Mouse (Mus musculus) R1 (cell line): ENCODE data around the gene Usp5.
A peak's percentile ranks its signal among the peaks of the same experiment; 100 is the strongest.

Experiments
- DNase-seq: peaks from one replicate; pipeline ENCODE4 v3.0.0-alpha.2; 2018; ENCODE audit warnings: low read depth, low spot score

The Usp5 gene

GRCm38 (mm10) chr6:124787722-124788121, 41.6 kb downstream of the Usp5 start:
- DNase-seq = no peak

DNA sequence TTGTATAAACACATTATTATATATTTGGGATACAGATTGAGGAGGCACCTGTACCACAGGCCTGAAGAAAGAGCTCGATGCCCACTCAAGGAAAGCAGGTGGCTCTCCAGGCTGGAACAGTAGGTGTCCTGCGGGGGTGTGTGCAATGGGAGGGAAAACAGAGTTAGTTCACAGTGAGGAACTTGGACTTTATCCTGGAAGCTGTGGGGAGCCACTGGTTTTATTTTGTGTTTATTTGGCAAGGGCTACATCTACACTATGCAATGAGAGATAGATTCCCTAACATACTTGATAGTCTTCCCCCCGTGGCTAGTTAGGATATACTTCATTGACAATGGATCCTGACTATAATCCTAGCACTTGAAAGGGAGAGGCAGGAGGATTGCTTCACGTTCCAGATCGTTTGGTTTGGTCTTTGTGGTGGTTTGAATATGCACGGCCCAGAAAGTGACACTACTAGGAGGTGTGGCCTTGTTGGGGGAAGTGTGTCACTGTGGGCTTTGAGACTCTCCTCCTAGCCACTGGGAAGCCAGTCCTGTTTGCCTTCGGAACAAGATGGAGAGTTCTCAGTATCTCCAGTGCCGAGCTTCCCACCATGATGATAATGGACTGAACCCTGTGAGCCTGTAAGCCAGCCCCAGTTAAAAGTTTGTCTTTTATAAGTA, 42.4 kb downstream of the Usp5 start:
- DNase-seq = no peak

DNA sequence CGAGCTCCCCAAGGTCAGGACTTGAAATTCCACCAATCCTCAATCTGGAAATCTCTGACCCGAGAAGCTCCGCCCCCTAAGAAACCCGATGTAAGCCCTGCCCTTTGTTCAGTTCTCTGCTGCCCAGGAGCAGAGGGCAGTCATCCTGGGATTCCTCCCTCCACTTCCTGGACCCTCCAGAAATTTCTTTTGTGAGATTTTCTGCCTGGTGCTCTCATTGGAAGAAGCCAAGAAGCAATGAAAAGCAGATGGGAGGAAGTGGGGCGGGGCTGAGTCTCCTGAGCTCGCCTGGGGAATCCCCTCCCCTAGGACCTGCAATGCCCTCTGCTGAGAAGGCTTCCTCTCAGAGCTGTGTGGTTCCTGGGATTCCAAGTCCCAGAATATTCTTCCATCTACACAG, 46.8 kb downstream of the Usp5 start:
- peak; percentile 97 for DNase-seq

- no peak for DNase-seq
These were observed 48.4 kb downstream of the Usp5 start for GRCm38 (mm10) chr6:124780917-124781316.

GRCm38 (mm10) chr6:124779984-124780416, 49.3 kb downstream of the Usp5 start:
- no peak for DNase-seq

DNA sequence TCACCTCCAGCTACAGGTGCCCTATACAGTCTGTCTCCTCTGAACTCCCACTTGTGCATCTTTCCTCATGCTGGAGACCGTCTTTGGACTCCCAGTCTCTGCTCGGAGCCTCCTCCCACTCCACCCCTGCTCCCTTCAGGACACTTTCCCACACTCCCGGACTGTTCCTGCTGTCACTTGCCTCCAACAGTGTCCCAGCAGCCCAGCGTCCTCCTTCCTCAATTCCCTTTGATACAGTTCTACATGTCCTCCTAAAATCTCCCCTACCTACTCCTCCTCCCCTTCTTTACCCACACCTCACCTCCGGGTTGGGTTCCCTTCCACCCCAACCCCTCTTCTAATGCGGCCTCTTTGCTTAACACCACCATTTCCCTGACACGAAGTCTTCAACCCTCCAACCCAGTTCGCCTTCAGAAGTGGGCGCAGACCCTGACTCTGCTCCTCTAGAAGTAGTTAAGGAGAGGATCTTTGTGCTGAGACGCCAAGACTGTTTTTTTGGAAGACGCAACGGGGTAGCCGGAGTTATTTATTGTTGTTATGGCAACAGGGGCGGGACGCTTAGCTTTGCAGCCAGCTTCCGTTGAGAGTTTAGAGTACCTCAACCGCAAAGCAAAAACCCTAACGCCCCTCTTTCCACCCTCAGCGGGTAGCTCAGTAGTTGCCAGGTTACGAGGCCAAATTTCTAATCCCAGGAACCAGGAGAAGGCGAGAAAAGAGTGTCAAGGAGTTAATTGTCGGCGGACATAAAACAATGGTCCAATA, 49.9 kb downstream of the Usp5 start, which contains the start of gene Lrrc23:
TSS of gene Lrrc23 (minus strand) at position 506 of the 762 bp plus-strand sequence.
- peak; percentile 94 for DNase-seq

DNA sequence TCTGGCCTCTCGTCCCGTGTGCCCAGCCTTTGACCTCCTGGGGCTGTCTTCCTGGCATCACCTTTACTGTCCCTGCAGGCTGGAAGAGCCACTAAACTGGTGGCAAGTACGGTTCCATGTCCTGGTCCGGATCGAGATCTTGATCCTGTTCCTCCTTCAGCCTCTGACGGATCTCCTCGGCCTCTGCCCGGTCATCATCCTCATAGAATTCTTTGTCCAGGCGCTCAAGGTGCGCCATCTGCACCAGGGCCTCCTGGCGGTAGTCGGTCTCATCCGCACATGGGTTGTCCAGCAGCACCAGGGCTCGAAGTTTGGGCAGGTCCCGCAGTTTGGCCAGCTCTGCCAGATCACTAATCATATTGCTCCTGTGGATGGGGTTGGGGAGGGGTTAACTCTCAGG, 58.8 kb downstream of the Usp5 start:
- no peak for DNase-seq

GRCm38 (mm10) chr6:124770013-124770412, 59.3 kb downstream of the Usp5 start:
- no peak for DNase-seq

GRCm38 (mm10) chr6:124769101-124769765, 60.1 kb downstream of the Usp5 start, which contains the start of gene Eno2:
Eno2 (minus strand) TSS chr6:124769673.
- peak; percentile 48 for DNase-seq

GRCm38 (mm10) chr6:124768704-124769044, 60.6 kb downstream of the Usp5 start:
- DNase-seq = no peak

DNA sequence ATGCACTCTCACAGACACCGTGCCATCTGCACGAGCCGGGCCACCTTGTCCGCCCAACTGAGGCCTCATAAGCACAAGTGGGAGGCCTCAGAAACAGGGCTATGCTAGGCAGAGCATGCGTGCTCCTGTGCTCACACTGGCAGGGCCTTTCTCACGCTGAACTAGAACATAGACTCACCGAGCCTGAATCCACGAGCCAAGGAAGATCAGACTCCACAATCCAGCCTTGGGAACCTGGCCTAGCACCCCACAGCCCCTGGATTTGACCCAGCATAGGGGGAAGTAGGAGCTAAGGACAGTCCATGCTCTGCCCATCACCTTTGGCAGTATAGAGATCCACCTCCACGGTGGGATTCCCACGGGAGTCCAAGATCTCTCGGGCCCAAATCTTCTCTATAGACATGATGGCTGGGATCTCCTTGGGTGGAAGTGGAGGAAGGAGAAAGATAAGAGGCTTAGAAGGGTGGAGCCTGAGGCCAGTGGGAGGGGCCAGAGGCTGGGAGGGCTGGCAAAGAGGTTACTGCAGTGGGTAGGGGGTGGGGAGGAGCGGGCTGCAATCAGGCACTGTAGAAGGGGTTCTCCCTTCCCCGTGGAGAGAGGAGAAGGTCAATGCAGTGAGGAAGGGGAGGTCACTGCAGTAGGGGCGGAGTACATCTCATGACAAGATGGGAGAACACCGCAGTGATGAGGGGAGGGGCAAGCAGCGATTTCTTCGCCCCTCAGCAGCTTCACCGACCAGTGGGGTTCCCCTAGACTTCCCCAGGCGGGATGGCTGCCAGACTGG, 61.2 kb downstream of the Usp5 start:
- DNase-seq = peak; percentile 84

GRCm38 (mm10) chr6:124767536-124767919, 61.8 kb downstream of the Usp5 start:
- DNase-seq = no peak

GRCm38 (mm10) chr6:124765951-124766350, 63.3 kb downstream of the Usp5 start:
- no peak for DNase-seq
